Mouse (Mus musculus) spleen, adult 12 weeks (tissue): ENCODE measurements around the gene Pet100.
A peak's percentile ranks its signal among the peaks of the same experiment; 100 is the strongest.

Experiments used
- DNase-seq: peaks from one replicate; pipeline ENCODE4 v3.0.0; 2022; ENCODE audit warnings: low spot score

Gene Pet100

GRCm38 (mm10) chr8:3625445-3625844 lies 4.1 kb downstream of the Pet100 start, which contains the start of gene Pcp2:
TSS of gene Pcp2 (minus strand) at chr8:3625545.
- DNase-seq: no peak

DNA sequence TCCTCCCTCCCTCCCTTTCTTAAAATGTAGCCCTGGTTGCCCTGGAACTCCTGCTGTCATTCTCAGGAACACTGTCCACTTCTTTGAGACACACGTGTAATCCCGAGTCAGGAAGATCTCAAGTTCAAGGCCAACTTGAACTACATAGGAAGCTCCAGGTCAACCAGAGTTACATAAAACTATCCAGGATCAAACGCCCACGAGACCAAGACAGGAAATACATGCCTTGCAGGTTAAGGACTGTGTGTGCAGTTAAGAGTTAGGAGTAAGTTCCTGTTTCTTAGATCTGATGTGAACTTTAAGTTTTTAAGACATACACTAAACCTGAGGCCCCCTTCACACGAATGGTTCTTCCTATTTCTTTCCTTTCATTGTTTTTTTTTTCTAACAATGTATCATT lies 5.6 kb downstream of the Pet100 start:
- DNase-seq: no peak

GRCm38 (mm10) chr8:3628014-3628413 lies 6.7 kb downstream of the Pet100 start:
- DNase-seq: no peak

GRCm38 (mm10) chr8:3630647-3631477 lies 9.5 kb downstream of the Pet100 start, which contains the start of gene Stxbp2:
TSS of gene Stxbp2 (plus strand) at chr8:3630955.
- DNase-seq: peak; percentile 80

DNA sequence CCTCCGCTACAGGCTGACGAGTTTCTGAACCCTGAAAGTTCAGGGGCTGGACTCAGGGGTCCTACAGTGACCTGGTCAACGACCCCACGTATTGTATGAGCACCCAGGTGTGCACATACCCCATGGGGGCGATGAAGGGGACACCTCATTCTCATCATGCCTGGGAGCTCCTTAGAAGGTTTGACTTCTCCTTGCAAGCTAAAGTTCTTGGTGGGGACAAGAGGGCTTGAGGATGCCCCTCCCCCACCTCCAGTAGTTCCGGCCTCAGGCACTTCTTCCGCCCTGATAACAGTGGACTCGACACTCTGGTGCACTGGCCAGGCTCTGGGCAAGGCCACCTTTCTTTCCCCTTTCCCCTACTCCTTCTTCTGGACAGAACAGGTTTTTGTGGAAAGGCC lies 10.1 kb downstream of the Pet100 start:
- peak; percentile 14 for DNase-seq

GRCm38 (mm10) chr8:3645804-3646203 lies 24.5 kb downstream of the Pet100 start:
- DNase-seq: peak; percentile 54

DNA sequence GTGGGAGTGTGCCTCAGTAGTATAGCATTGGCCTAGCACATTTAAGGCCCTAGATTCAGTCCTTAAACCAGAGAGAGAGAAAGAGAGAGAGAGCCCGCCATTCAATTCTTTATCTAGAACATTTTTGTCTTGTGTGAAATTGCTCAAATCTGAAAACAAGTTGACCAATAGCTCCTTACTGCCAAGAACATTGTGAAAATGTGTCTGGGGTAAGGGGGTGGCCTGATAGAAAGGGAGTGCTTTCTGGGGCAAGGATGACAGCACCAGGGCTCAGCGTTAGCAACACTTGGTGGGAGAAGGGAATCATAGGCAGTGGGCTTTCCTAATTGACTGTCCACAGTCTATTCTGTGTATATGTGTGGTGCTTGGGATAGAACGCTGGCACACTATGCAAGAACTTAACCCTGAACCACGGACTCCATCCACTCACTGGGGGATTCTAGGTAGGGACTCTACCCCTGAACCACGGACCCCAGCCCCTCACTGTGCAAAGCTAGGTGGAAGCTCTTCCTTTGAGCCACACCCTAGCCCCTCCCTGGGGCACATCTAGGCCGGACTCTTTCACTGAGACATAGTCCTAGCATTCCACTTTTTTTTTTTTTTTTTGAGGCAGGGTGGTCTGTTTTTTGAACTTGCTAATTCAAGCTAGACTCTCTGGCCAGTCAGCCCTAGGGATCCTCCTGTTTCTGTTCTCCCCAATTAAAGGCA lies 25.6 kb downstream of the Pet100 start:
- DNase-seq: no peak

DNA sequence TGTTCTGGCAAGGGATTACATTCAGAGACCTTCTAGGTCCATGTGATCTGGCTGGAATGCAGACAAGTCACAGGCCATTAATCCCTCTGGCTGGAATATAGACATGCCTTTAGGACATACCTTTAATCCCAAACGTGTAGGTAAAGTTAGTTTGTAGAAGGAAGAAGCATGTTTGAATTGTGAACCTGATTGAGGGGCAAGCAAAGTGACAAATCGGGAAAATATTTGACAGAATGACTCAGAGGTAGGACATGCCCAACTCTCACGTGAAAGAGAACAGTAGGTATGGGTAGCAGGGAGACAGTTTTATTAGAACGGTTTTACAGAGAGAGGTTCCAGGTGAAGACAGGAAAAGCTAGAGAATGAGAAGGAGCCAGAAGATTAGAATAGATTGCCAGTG lies 26.2 kb downstream of the Pet100 start:
- no peak for DNase-seq

- no peak for DNase-seq
These were observed 26.9 kb downstream of the Pet100 start for GRCm38 (mm10) chr8:3648268-3648667.

GRCm38 (mm10) chr8:3648990-3649389 lies 27.6 kb downstream of the Pet100 start:
- DNase-seq: no peak

DNA sequence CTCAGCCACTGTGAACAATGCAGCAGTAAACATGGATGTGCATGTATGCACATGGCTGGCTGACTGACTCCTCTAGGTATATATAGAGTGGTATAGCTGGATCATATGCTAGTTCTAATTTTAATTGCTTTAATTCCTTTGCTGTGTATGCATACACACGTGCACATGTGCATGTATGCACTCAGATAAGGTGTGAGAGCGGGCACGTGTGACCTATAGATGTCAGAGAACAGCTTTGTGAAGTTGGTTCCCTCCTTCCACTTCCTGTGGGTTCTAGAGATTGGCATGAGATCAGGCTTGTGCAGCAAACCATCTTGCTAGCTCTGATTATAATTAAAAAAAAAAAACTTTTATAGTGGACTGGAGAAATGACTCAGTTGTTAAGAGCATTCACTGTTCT lies 31.5 kb downstream of the Pet100 start:
- DNase-seq: no peak

DNA sequence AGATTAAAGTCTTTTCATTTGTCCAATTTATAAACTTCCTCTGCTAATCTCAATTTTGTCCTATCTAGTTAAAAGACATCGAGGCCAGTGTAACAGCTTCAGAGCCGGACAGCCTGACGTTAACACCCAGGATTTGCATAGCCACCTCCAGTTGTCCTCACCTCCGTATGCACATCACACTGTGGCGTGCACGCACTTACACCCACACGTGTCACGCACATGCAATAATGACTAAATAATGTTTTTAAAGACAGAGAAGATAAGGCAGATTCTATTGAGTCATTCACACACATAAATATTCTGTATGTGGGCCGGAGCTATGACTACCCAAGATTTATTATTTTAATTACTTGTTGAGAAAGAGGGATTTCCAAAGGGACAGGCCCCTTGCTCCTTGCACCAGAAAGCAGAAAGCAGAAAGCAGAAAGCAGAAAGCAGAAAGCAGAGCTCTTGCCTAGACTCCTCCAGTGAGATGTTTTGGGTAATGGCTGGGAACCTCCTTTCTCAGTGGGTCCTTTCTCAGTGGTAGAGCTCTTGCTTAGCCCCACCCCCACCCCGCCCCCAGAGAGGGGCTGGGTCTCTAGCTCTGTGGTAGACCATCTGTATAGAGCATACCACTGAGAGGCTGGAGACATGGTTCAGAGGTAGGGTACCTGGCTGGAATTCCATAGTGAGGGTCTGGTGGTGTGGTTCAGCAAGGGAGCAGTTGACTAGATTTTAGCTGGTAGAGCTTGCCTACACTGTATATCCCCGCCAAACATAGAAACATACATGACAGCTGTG lies 33.6 kb downstream of the Pet100 start:
- no peak for DNase-seq

GRCm38 (mm10) chr8:3655526-3655925 lies 34.2 kb downstream of the Pet100 start, which contains the start of gene Retn:
TSS of gene Retn (plus strand) at chr8:3655770.
- DNase-seq: no peak

- DNase-seq: no peak
These were observed 35.5 kb downstream of the Pet100 start for GRCm38 (mm10) chr8:3656725-3657381.

- no peak for DNase-seq
These were observed 39.5 kb downstream of the Pet100 start for GRCm38 (mm10) chr8:3660889-3661288.

DNA sequence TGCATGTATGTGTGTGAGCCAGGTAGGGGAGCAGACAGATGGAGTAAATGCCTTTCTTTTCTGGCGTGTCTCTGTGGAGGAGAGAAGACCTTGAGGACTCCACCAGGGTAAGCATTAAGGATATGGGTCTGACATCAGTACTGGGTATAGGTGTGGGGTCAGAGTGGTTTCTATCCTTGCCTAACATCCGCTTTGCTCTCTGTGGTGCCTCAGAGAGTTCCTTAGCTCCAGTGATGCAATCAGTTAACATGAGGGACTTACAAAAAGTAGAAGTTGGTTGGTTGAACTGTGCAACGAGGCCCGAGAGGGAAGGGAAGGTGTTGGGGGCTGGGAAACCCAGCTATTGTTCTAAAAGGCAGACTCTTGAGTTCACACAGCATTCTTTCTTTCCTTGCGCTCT lies 43.1 kb downstream of the Pet100 start:
- no peak for DNase-seq

GRCm38 (mm10) chr8:3665507-3665906 lies 44.2 kb downstream of the Pet100 start, which contains the start of gene Mcemp1:
TSS of gene Mcemp1 (plus strand) at chr8:3665754.
- DNase-seq: no peak

DNA sequence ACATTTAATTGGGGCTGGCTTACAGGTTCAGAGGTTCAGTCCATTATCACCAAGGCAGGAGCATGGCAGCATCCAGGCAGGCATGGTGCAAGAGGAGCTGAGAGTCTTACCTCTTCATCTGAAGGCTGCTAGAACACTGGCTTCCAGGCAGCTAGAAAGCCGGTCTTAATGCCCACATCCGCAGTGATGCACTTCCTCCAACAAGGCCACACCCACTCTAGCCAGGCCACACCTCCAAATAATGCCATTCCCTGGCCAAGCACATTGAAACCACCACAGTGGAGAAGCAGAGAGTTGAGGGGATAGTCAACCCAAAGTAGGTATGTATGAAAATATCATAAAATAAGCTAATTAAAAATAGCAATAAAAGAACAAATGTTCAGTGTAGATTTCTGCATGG lies 49.0 kb downstream of the Pet100 start:
- no peak for DNase-seq

DNA sequence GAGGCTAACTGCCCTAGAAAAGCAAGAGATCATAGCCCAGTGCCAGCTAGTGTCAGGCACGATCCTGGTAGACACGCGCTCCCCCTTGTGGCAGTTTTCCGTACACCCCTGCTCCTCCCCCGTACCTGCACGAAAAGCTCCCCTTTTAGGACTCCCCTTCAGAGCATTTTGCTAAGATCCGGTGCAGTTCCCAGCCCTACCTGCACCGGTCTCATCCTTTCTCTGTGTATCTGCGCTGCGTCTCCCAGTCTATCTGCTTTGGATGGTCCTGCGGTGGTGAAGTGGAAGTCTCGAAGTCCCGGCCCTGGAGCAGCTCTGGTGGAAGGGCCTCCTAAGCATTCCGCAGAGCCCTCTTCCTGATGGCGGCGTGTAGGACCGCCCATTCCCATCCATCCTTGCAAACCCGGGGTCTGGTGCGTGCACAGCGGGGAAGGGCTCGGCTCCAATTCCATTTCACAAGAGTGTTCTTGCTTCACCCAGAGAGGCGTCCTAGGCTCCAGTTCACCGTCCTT lies 50.7 kb downstream of the Pet100 start, which contains the start of gene Fcor:
TSS of gene Fcor (minus strand) at position 383 of the 512 bp plus-strand sequence.
- DNase-seq: peak; percentile 64

DNA sequence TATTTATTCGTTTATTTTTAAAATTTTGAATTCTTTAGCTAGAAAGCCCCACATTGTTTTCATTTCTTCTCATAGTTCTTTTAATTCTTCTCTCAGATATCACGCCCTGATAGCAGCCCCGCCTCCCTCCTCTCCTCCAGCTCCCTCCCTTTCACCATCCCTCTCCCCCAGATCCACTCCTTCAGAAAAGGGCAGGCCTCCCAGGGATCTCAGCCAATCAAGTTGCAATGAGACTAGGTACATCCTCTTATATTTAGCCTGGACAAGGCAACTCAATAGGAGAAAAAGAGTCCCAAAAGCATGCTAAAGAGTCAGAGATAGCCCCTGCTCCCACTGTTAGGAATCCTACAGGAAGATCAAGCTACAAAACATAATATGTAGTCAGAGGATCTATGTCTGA lies 53.3 kb downstream of the Pet100 start:
- no peak for DNase-seq
